Mouse (Mus musculus) CH12.LX (cell line): Measurements from ENCODE around the gene Erbb3.
"Not testable (repeated sequence)": the region's sequence is repeated elsewhere in the genome, so short reads cannot be mapped to it uniquely, and the experiment has no call there.

Source experiments
- CHD2 ChIP-seq: IDR thresholded peaks from 2 replicates; pipeline ENCODE4 v1.6.1; 2011; ENCODE audit warnings: low read length, improper control_type of control experiment
- CTCF ChIP-seq, 2 experiments: IDR thresholded peaks in 1 of 2; conservative IDR thresholded peaks in 1 of 2; 2 replicates each; pipeline ENCODE4 v1.5.1; 2011 to 2012; ENCODE audit warnings: low read depth in 2 of 2, low read length in 2 of 2, improper control_type of control experiment in 1 of 2, inconsistent platforms in 1 of 2, mild to moderate bottlenecking in 1 of 2, moderate library complexity in 1 of 2
- EP300 ChIP-seq: IDR thresholded peaks from 2 replicates; pipeline ENCODE4 v1.6.1; 2011; ENCODE audit warnings: low read length, improper control_type of control experiment
- HCFC1 ChIP-seq: IDR thresholded peaks from 2 replicates; pipeline ENCODE4 v1.6.1; 2012; ENCODE audit warnings: low read depth, mild to moderate bottlenecking, inconsistent platforms, low read length, improper control_type of control experiment
- JUN ChIP-seq: IDR thresholded peaks from 2 replicates; pipeline ENCODE4 v1.6.1; 2011; ENCODE audit warnings: low read depth, mild to moderate bottlenecking, low read length, improper control_type of control experiment, moderate library complexity; ENCODE audit not compliant: insufficient read depth
- KAT2A ChIP-seq: IDR thresholded peaks from 2 replicates; pipeline ENCODE4 v1.6.1; 2012; ENCODE audit warnings: low read length, improper control_type of control experiment, inconsistent platforms; ENCODE audit not compliant: insufficient replicate concordance
- PAX5 ChIP-seq: IDR thresholded peaks from 2 replicates; pipeline ENCODE4 v1.6.1; 2012; ENCODE audit warnings: low read length, inconsistent platforms, mixed read lengths
- POLR2A ChIP-seq: IDR thresholded peaks from 2 replicates; pipeline ENCODE4 v1.6.1; 2011; ENCODE audit warnings: low read depth, mild to moderate bottlenecking, improper control_type of control experiment, low read length
- ZNF384 ChIP-seq: IDR thresholded peaks from 2 replicates; pipeline ENCODE4 v1.6.1; 2012; ENCODE audit warnings: low read depth, low read length, improper control_type of control experiment, inconsistent platforms

DNA sequence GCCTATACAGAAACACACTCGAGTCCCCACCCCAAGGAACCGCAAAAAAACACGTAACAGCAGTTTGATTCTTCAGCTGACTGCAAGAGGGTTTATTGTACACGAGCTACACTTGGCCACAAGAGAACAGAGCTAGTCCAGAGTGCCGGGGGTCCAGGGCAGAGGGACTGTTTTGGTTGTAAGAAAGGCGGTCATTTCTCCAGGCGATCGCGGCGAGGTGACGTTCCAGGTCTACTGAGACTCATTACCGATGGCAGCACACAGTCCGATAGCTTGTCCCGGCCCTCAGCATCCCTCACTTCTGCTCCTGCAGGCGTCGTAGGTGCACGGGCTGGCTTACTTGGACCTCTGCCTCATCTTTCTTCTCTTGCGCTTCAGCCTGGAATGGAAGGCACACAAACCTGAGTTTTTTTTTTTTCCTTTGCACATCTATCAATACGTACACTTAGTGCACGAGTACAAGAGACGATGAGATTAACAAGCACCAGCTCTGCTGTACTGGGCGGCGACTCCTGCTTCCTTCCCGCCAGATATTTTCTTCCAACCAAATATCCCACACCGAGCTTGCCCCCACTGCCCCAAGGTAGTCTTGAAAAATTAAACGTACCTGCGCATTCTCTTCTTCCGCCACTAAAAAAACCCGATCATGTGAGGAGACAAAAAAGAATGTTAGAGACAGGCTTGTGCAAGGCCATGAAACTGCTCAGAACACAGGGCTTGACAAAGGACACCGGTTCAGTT lies 41.2 kb downstream of the Erbb3 start:
- not testable (repeated sequence) for TF ChIP-seq KAT2A; PAX5; EP300; HCFC1; ZNF384; CTCF (conservative IDR thresholded peaks at IDR 0.05 in 1 of 2, IDR thresholded peaks at IDR 0.05 in 1 of 2; ENCODE audit: low read depth in 2 of 2, low read length in 2 of 2); JUN; CHD2; POLR2A
